Mouse (Mus musculus) neural tube, embryonic 12.5 days (tissue): ENCODE data around the gene Rtraf. TPM values are rescaled to one million over a fixed set of nuclear protein-coding genes. Genes with fewer than 3 reads are reported as not detected.

Experiments used
- ATAC-seq: fragments of 200-750 bp; cut with Nextera tagmentation; 2 replicates; pipeline ENCODE4 v1.8.0; 2017; ENCODE audit warnings: low read depth, mild to moderate bottlenecking, moderate TSS enrichment, moderate library complexity; ENCODE audit not compliant: low FRiP score
- H3K27ac ChIP-seq: fragments of 300-500 bp; sonication (generic); 2 replicates; pipeline ENCODE4 v1.5.1; 2016
- H3K27me3 ChIP-seq: fragments of 300-500 bp; sonication (generic); replicated peaks from 2 replicates; pipeline ENCODE4 v1.6.1; 2016; ENCODE audit warnings: mild to moderate bottlenecking
- H3K36me3 ChIP-seq: fragments of 300-500 bp; sonication (generic); 2 replicates; pipeline ENCODE4 v1.6.1; 2016; ENCODE audit warnings: mild to moderate bottlenecking
- H3K4me1 ChIP-seq: fragments of 300-500 bp; sonication (generic); 2 replicates; pipeline ENCODE4 v1.6.1; 2016
- H3K4me2 ChIP-seq: fragments of 300-500 bp; sonication (generic); replicated peaks from 2 replicates; pipeline ENCODE4 v1.6.1; 2016; ENCODE audit warnings: mild to moderate bottlenecking
- H3K4me3 ChIP-seq: fragments of 300-500 bp; sonication (generic); 2 replicates; pipeline ENCODE4 v1.5.1; 2016
- H3K9ac ChIP-seq: fragments of 300-500 bp; sonication (generic); 2 replicates; pipeline ENCODE4 v1.6.1; 2016; ENCODE audit warnings: mild to moderate bottlenecking
- H3K9me3 ChIP-seq: fragments of 300-500 bp; sonication (generic); 2 replicates; pipeline ENCODE4 v1.6.1; 2016; ENCODE audit warnings: mild to moderate bottlenecking
- WGBS: fragments of 180-500 bp; shearing (Covaris S2); methylation state at CpG from one replicate; pipeline ENCODE4 v1.1.7; 2016; 5-methylcytosine and 5-hydroxymethylcytosine counted together
- polyA plus RNA-seq: library from polyadenylated mRNA; unstranded; fragments of >200 nt; fragmentation: Nextera tagmentation; extraction: Ambion mirVana; gene quantifications from 2 replicates; pipeline ENCODE4 v1.2.1, GENCODE M21; 2016

The Rtraf gene
- polyA plus RNA-seq, 1 experiment from 2014 or later, result 231 TPM

- H3K4me1 ChIP-seq, result no peaks in the 10 kb centered on the region
- H3K27ac ChIP-seq, result no peak overlapping the region
- H3K4me2 ChIP-seq, result no peak overlapping the region
- no peak overlapping the region for H3K9ac ChIP-seq
- no peaks in the 10 kb centered on the region for H3K9me3 ChIP-seq
- H3K36me3 ChIP-seq, result no peaks in the 10 kb centered on the region
- 84% methylated on average over 9 of the region's 9 CpGs for WGBS
- no peaks in the 10 kb centered on the region for H3K27me3 ChIP-seq
- H3K4me3 ChIP-seq, result no peak overlapping the region
- ATAC-seq, result no peak
Measured at GRCm38 (mm10) chr14:19785797-19786588, 37.6 kb downstream of the Rtraf start.

DNA sequence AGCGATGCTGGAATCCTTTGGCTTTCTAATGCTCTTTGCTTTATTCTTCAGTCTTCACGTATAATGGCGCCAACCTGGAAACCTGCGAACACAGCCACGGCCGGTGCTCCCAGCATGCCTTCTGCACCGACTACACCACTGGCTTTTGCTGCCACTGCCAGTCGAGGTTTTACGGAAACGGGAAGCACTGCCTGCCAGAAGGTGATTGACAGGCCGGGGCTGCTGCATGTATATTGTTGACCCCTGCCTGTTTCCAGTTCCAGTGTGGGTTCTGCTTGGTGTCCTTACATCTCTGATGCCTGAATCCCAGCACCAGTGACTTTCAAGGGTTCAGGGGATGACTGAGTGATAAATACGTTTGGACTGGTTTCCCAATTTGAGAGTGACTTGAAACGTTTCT lies 45.7 kb downstream of the Rtraf start:
- no peak for ATAC-seq
- no peak overlapping the region for H3K4me2 ChIP-seq
- H3K4me1 ChIP-seq, result no peaks in the 10 kb centered on the region
- H3K27ac ChIP-seq, result no peak overlapping the region
- H3K36me3 ChIP-seq, result no peaks in the 10 kb centered on the region
- no peaks in the 10 kb centered on the region for H3K27me3 ChIP-seq
- no peaks in the 10 kb centered on the region for H3K9me3 ChIP-seq
- no peak overlapping the region for H3K9ac ChIP-seq
- no peak overlapping the region for H3K4me3 ChIP-seq
- 94% methylated on average over 13 of the region's 13 CpGs for WGBS

DNA sequence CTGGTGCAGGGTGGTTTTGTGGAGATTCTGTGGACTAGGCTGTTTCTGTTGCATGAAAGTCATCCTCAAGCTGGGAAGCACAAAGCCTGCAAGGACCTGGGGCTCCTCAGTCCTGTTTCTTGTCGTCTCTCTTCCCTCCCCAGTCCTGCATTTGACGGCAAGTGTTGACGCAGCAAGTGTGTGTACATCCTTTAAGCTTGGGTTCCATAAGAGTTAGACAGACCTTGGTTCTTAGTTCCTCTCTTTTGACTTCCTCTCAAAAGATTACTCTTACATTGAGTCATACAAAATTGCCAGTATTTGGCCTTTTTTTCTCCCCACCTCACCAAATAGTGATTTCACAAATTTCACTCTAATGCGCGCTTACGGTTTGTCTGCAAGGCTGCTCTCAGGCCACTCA lies 46.3 kb downstream of the Rtraf start:
- no peak overlapping the region for H3K9ac ChIP-seq
- 95% methylated on average over 6 of the region's 6 CpGs for WGBS
- no peaks in the 10 kb centered on the region for H3K4me1 ChIP-seq
- no peak for ATAC-seq
- no peak overlapping the region for H3K27ac ChIP-seq
- no peaks in the 10 kb centered on the region for H3K36me3 ChIP-seq
- H3K9me3 ChIP-seq, result no peaks in the 10 kb centered on the region
- H3K27me3 ChIP-seq, result no peaks in the 10 kb centered on the region
- no peak overlapping the region for H3K4me2 ChIP-seq
- H3K4me3 ChIP-seq, result no peak overlapping the region

- no peak overlapping the region for H3K27ac ChIP-seq
- no peak overlapping the region for H3K9ac ChIP-seq
- no peaks in the 10 kb centered on the region for H3K27me3 ChIP-seq
- no peaks in the 10 kb centered on the region for H3K9me3 ChIP-seq
- H3K4me1 ChIP-seq, result no peaks in the 10 kb centered on the region
- WGBS, result 51% methylated on average over 6 of the region's 6 CpGs
- H3K4me2 ChIP-seq, result no peak overlapping the region
- H3K4me3 ChIP-seq, result no peak overlapping the region
- ATAC-seq, result no peak
- H3K36me3 ChIP-seq, result no peaks in the 10 kb centered on the region
Measured at GRCm38 (mm10) chr14:19776890-19777289, 46.7 kb downstream of the Rtraf start.

DNA sequence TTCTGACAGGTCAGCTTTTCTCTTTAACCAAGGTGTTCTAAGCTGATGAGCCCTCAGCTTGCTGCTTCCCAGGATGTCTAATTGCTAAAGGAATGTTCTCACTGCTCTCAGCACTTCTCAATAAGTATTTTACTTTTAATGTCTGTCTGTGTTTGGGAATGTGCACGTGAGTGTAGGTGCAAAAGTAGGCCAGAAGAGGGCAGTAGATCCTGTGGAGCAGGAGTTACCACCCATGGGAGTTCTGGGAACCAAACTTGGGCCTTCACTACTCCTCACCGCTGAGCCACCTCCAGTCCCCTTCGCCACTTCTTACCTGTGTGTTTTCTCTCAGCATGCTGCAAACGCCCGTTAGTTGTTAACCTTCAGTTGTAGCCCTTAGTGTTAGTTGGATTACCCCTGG lies 47.4 kb downstream of the Rtraf start:
- ATAC-seq, result no peak

GRCm38 (mm10) chr14:19775491-19775890 lies 48.1 kb downstream of the Rtraf start:
- no peak overlapping the region for H3K4me3 ChIP-seq
- H3K4me1 ChIP-seq, result no peaks in the 10 kb centered on the region
- H3K9ac ChIP-seq, result no peak overlapping the region
- 100% methylated on average over 4 of the region's 4 CpGs for WGBS
- no peaks in the 10 kb centered on the region for H3K36me3 ChIP-seq
- H3K9me3 ChIP-seq, result no peaks in the 10 kb centered on the region
- H3K4me2 ChIP-seq, result no peak overlapping the region
- H3K27ac ChIP-seq, result no peak overlapping the region
- H3K27me3 ChIP-seq, result no peaks in the 10 kb centered on the region
- ATAC-seq, result no peak

More for the DNA sequence above, 47.4 kb downstream of the Rtraf start:
- Histone ChIP-seq H3K4me2 (no peak overlapping the region), H3K4me1 (no peaks in the 10 kb centered on the region), H3K9ac (no peak overlapping the region), H3K27me3 (no peaks in the 10 kb centered on the region), H3K36me3 (no peaks in the 10 kb centered on the region), H3K4me3 (no peak overlapping the region), H3K9me3 (no peaks in the 10 kb centered on the region), H3K27ac (no peak overlapping the region)
- WGBS, result 97% methylated on average over 5 of the region's 5 CpGs

GRCm38 (mm10) chr14:19774036-19774628 lies 49.5 kb downstream of the Rtraf start:
- Histone ChIP-seq H3K4me3 (no peak overlapping the region), H3K27ac (no peak overlapping the region), H3K9me3 (no peaks in the 10 kb centered on the region), H3K27me3 (no peaks in the 10 kb centered on the region), H3K4me2 (no peak overlapping the region), H3K4me1 (no peaks in the 10 kb centered on the region; the same call in 1 of the 2 replicates), H3K9ac (no peak overlapping the region), H3K36me3 (no peaks in the 10 kb centered on the region)
- ATAC-seq, result no peak
- 85% methylated on average over 13 of the region's 13 CpGs for WGBS

GRCm38 (mm10) chr14:19771173-19771572 lies 52.5 kb downstream of the Rtraf start:
- Histone ChIP-seq H3K36me3 (no peaks in the 10 kb centered on the region), H3K27ac (no peak overlapping the region), H3K9me3 (no peaks in the 10 kb centered on the region), H3K4me2 (no peak overlapping the region), H3K4me1 (peaks cover 9% of the 10 kb centered on the region), H3K9ac (no peak overlapping the region), H3K27me3 (no peaks in the 10 kb centered on the region), H3K4me3 (no peak overlapping the region)
- WGBS, result 81% methylated on average over 7 of the region's 7 CpGs
- no peak for ATAC-seq

- Histone ChIP-seq H3K9ac (no peak overlapping the region), H3K9me3 (no peaks in the 10 kb centered on the region), H3K4me3 (no peak overlapping the region), H3K4me1 (peaks cover 20% of the 10 kb centered on the region), H3K27ac (no peak overlapping the region), H3K27me3 (no peaks in the 10 kb centered on the region), H3K4me2 (no peak overlapping the region), H3K36me3 (no peaks in the 10 kb centered on the region)
- ATAC-seq, result no peak
- WGBS, result 34% methylated on average over 6 of the region's 6 CpGs
Measured at GRCm38 (mm10) chr14:19769441-19770200, 54.0 kb downstream of the Rtraf start.

DNA sequence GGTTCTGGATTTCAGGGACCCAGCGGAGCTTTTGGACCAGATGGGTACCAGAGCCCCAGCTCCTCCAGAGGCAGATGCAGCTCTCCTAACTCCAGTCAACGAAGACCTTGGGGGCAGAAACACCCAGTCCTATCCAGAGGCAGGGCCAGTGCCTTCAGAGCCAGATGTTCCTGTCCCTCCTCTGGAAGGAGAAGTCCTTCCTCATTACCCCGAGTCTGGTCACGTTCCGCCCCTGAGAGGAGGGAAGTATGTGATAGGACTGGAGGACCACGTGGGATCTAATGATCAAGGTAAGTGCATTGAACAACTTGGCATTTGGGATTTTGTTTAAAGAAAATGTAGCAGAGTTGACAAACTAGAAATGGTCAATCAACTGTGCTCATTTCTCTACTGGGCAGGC lies 55.0 kb downstream of the Rtraf start:
- H3K4me3 ChIP-seq, result no peak overlapping the region
- H3K27me3 ChIP-seq, result no peaks in the 10 kb centered on the region
- H3K9ac ChIP-seq, result no peak overlapping the region
- ATAC-seq, result no peak
- H3K27ac ChIP-seq, result no peak overlapping the region
- 93% methylated on average over 6 of the region's 6 CpGs for WGBS
- H3K4me2 ChIP-seq, result no peak overlapping the region
- H3K4me1 ChIP-seq, result peaks cover 20% of the 10 kb centered on the region
- H3K9me3 ChIP-seq, result no peaks in the 10 kb centered on the region
- no peaks in the 10 kb centered on the region for H3K36me3 ChIP-seq

GRCm38 (mm10) chr14:19766380-19766649 lies 57.3 kb downstream of the Rtraf start:
- no peak overlapping the region for H3K9ac ChIP-seq
- no peak overlapping the region for H3K4me3 ChIP-seq
- H3K27ac ChIP-seq, result no peak overlapping the region
- no peaks in the 10 kb centered on the region for H3K9me3 ChIP-seq
- H3K4me2 ChIP-seq, result no peak overlapping the region
- no peaks in the 10 kb centered on the region for H3K36me3 ChIP-seq
- H3K27me3 ChIP-seq, result no peaks in the 10 kb centered on the region
- no peak for ATAC-seq
- 14% methylated on average over 1 of the region's 1 CpGs for WGBS
- H3K4me1 ChIP-seq, result peaks cover 20% of the 10 kb centered on the region

GRCm38 (mm10) chr14:19765539-19766379 lies 57.9 kb downstream of the Rtraf start:
- no peak overlapping the region for H3K27ac ChIP-seq
- H3K9me3 ChIP-seq, result no peaks in the 10 kb centered on the region
- H3K4me1 ChIP-seq, result peaks cover 20% of the 10 kb centered on the region
- peak; percentile 29; the same call in 1 of the 2 replicates for ATAC-seq
- no peak overlapping the region for H3K4me3 ChIP-seq
- H3K36me3 ChIP-seq, result no peaks in the 10 kb centered on the region
- H3K27me3 ChIP-seq, result no peaks in the 10 kb centered on the region
- WGBS, result 61% methylated on average over 9 of the region's 9 CpGs
- H3K9ac ChIP-seq, result no peak overlapping the region
- H3K4me2 ChIP-seq, result no peak overlapping the region
